Mouse (Mus musculus) heart, embryonic 12.5 days (tissue): ENCODE data around the gene Bod1. TPM values are rescaled to one million over a fixed set of nuclear protein-coding genes. Genes with fewer than 3 reads are reported as not detected.
A peak's percentile ranks its signal among the peaks of the same experiment; 100 is the strongest.

Experiments used
- ATAC-seq: fragments of 200-750 bp; cut with Nextera tagmentation; 2 replicates; pipeline ENCODE4 v1.8.0; 2017; ENCODE audit warnings: moderate TSS enrichment, moderate library complexity; ENCODE audit not compliant: insufficient number of reproducible peaks, low FRiP score
- H3K27ac ChIP-seq: fragments of 300-500 bp; sonication (generic); 2 replicates; pipeline ENCODE4 v1.5.1; 2016; ENCODE audit warnings: mild to moderate bottlenecking, moderate library complexity; ENCODE audit not compliant: poor library complexity, severe bottlenecking
- H3K27me3 ChIP-seq: fragments of 300-500 bp; sonication (generic); replicated peaks from 2 replicates; pipeline ENCODE4 v1.6.1; 2016; ENCODE audit warnings: mild to moderate bottlenecking, moderate library complexity
- H3K36me3 ChIP-seq: fragments of 300-500 bp; sonication (generic); 2 replicates; pipeline ENCODE4 v1.6.1; 2016; ENCODE audit warnings: mild to moderate bottlenecking, moderate library complexity
- H3K4me1 ChIP-seq: fragments of 300-500 bp; sonication (generic); replicated peaks from 2 replicates; pipeline ENCODE4 v1.6.1; 2016; ENCODE audit warnings: mild to moderate bottlenecking
- H3K4me2 ChIP-seq: fragments of 300-500 bp; sonication (generic); 2 replicates; pipeline ENCODE4 v1.6.1; 2016; ENCODE audit warnings: mild to moderate bottlenecking, moderate library complexity
- H3K4me3 ChIP-seq: fragments of 300-500 bp; sonication (generic); 2 replicates; pipeline ENCODE4 v1.5.1; 2016; ENCODE audit warnings: mild to moderate bottlenecking
- H3K9ac ChIP-seq: fragments of 300-500 bp; sonication (generic); 2 replicates; pipeline ENCODE4 v1.6.1; 2016; ENCODE audit warnings: mild to moderate bottlenecking, moderate library complexity
- H3K9me3 ChIP-seq: fragments of 300-500 bp; sonication (generic); replicated peaks from 2 replicates; pipeline ENCODE4 v1.6.1; 2016; ENCODE audit warnings: mild to moderate bottlenecking, moderate library complexity
- WGBS: fragments of 180-500 bp; shearing (Covaris S2); methylation state at CpG from one replicate; pipeline ENCODE4 v1.1.7; 2016; 5-methylcytosine and 5-hydroxymethylcytosine counted together
- polyA plus RNA-seq: library from polyadenylated mRNA; unstranded; fragments of >200 nt; fragmentation: Nextera tagmentation; extraction: Ambion mirVana; gene quantifications from 2 replicates; pipeline ENCODE4 v1.2.1, GENCODE M21; 2016

Gene Bod1
- 78.3 and 79.8 TPM in 2 replicates for polyA plus RNA-seq

- ATAC-seq = peak; percentile 93
- Histone ChIP-seq H3K4me2 (peak within 1 kb of the TSS; percentile 79), H3K9ac (peak within 1 kb of the TSS; percentile 99), H3K27ac (peak within 1 kb of the TSS; percentile 58; the same call in 1 of the 2 replicates), H3K27me3 (no peaks in the 10 kb centered on the region), H3K4me3 (peak within 1 kb of the TSS; percentile 99), H3K9me3 (no peaks in the 10 kb centered on the region), H3K4me1 (peaks cover 11% of the 10 kb centered on the region), H3K36me3 (peaks cover 29% of the 10 kb centered on the region)
- WGBS = 2% methylated on average over 76 of the region's 76 CpGs
Measured at GRCm38 (mm10) chr11:31671354-31672169, at the start of gene Bod1. TSS of gene Bod1 (minus strand) at chr11:31671885.

GRCm38 (mm10) chr11:31719090-31719489 lies 47.4 kb upstream of the Bod1 start:
- Histone ChIP-seq H3K27ac (no peak overlapping the region), H3K36me3 (no peaks in the 10 kb centered on the region), H3K9ac (no peak overlapping the region), H3K27me3 (no peaks in the 10 kb centered on the region), H3K4me2 (no peak overlapping the region), H3K4me3 (no peak overlapping the region), H3K9me3 (no peaks in the 10 kb centered on the region), H3K4me1 (peaks cover 34% of the 10 kb centered on the region)
- ATAC-seq = no peak
- WGBS = 80% methylated on average over 4 of the region's 4 CpGs

GRCm38 (mm10) chr11:31717926-31718735 lies 46.4 kb upstream of the Bod1 start:
- no peak overlapping the region for H3K9ac ChIP-seq
- WGBS = 27% methylated on average over 4 of the region's 4 CpGs
- ATAC-seq = no peak
- H3K27me3 ChIP-seq = no peaks in the 10 kb centered on the region
- H3K4me1 ChIP-seq = peaks cover 43% of the 10 kb centered on the region
- peak overlapping the region; percentile 1; the same call in 1 of the 2 replicates for H3K4me2 ChIP-seq
- H3K9me3 ChIP-seq = no peaks in the 10 kb centered on the region
- H3K36me3 ChIP-seq = no peaks in the 10 kb centered on the region
- H3K4me3 ChIP-seq = no peak overlapping the region
- peak overlapping the region; percentile 39 for H3K27ac ChIP-seq

- Histone ChIP-seq H3K4me1 (peaks cover 39% of the 10 kb centered on the region), H3K4me2 (peak overlapping the region; percentile 1; the same call in 1 of the 2 replicates), H3K36me3 (no peaks in the 10 kb centered on the region), H3K9ac (no peak overlapping the region), H3K27ac (peak overlapping the region; percentile 78), H3K4me3 (no peak overlapping the region), H3K9me3 (no peaks in the 10 kb centered on the region), H3K27me3 (no peaks in the 10 kb centered on the region)
- 42% methylated on average over 6 of the region's 6 CpGs for WGBS
- peak; percentile 65 for ATAC-seq
Measured at GRCm38 (mm10) chr11:31713641-31714121, 42.0 kb upstream of the Bod1 start.

- peak overlapping the region; percentile 78; the same call in 1 of the 2 replicates for H3K27ac ChIP-seq
- no peak overlapping the region for H3K4me2 ChIP-seq
- whole genome bisulfite sequencing = 63% methylated on average over 8 of the region's 8 CpGs
- ATAC-seq = no peak
- H3K9ac ChIP-seq = no peak overlapping the region
- no peaks in the 10 kb centered on the region for H3K9me3 ChIP-seq
- peaks cover 34% of the 10 kb centered on the region for H3K4me1 ChIP-seq
- H3K27me3 ChIP-seq = no peaks in the 10 kb centered on the region
- H3K36me3 ChIP-seq = no peaks in the 10 kb centered on the region
- H3K4me3 ChIP-seq = no peak overlapping the region
Measured at GRCm38 (mm10) chr11:31713116-31713515, 41.4 kb upstream of the Bod1 start.

- ATAC-seq = no peak
- Histone ChIP-seq H3K27ac (no peak overlapping the region), H3K4me2 (no peak overlapping the region), H3K27me3 (no peaks in the 10 kb centered on the region), H3K4me3 (no peak overlapping the region), H3K9ac (no peak overlapping the region), H3K9me3 (0 out of 2 replicates have a peak, but pooled peaks cover 5% of the 10 kb centered on the region), H3K4me1 (peaks cover 2% of the 10 kb centered on the region; the same call in 1 of the 2 replicates), H3K36me3 (no peaks in the 10 kb centered on the region)
Measured at GRCm38 (mm10) chr11:31707771-31708170, 36.1 kb upstream of the Bod1 start.

GRCm38 (mm10) chr11:31703173-31703572 lies 31.5 kb upstream of the Bod1 start:
- Histone ChIP-seq H3K27ac (no peak overlapping the region), H3K4me3 (no peak overlapping the region), H3K4me1 (no peaks in the 10 kb centered on the region), H3K9me3 (0 out of 2 replicates have a peak, but pooled peaks cover 5% of the 10 kb centered on the region), H3K36me3 (no peaks in the 10 kb centered on the region), H3K9ac (no peak overlapping the region), H3K27me3 (no peaks in the 10 kb centered on the region), H3K4me2 (no peak overlapping the region)
- WGBS = 68% methylated on average over 8 of the region's 8 CpGs
- no peak for ATAC-seq

GRCm38 (mm10) chr11:31701901-31702300 lies 30.2 kb upstream of the Bod1 start:
- H3K4me2 ChIP-seq = no peak overlapping the region
- WGBS = 80% methylated on average over 3 of the region's 3 CpGs
- no peaks in the 10 kb centered on the region for H3K4me1 ChIP-seq
- no peaks in the 10 kb centered on the region for H3K9me3 ChIP-seq
- H3K36me3 ChIP-seq = no peaks in the 10 kb centered on the region
- no peak overlapping the region for H3K4me3 ChIP-seq
- ATAC-seq = no peak
- H3K27ac ChIP-seq = no peak overlapping the region
- H3K27me3 ChIP-seq = no peaks in the 10 kb centered on the region
- no peak overlapping the region for H3K9ac ChIP-seq

GRCm38 (mm10) chr11:31699502-31699901 lies 27.8 kb upstream of the Bod1 start:
- Histone ChIP-seq H3K9me3 (no peaks in the 10 kb centered on the region), H3K27ac (no peak overlapping the region), H3K36me3 (no peaks in the 10 kb centered on the region), H3K4me2 (no peak overlapping the region), H3K27me3 (no peaks in the 10 kb centered on the region), H3K4me1 (no peaks in the 10 kb centered on the region), H3K9ac (no peak overlapping the region), H3K4me3 (no peak overlapping the region)
- no peak for ATAC-seq
- WGBS = 45% methylated on average over 3 of the region's 3 CpGs

GRCm38 (mm10) chr11:31694801-31695200 lies 23.1 kb upstream of the Bod1 start:
- no peak for ATAC-seq
- 82% methylated on average over 4 of the region's 4 CpGs for WGBS
- Histone ChIP-seq H3K27ac (no peak overlapping the region), H3K27me3 (no peaks in the 10 kb centered on the region), H3K36me3 (no peaks in the 10 kb centered on the region), H3K4me2 (no peak overlapping the region), H3K4me3 (no peak overlapping the region), H3K9ac (no peak overlapping the region), H3K4me1 (no peaks in the 10 kb centered on the region), H3K9me3 (no peaks in the 10 kb centered on the region)

GRCm38 (mm10) chr11:31694109-31694508 lies 22.4 kb upstream of the Bod1 start:
- Histone ChIP-seq H3K4me3 (no peak overlapping the region), H3K4me2 (no peak overlapping the region), H3K9me3 (no peaks in the 10 kb centered on the region), H3K36me3 (no peaks in the 10 kb centered on the region), H3K27me3 (no peaks in the 10 kb centered on the region), H3K27ac (no peak overlapping the region), H3K9ac (no peak overlapping the region), H3K4me1 (peaks cover 4% of the 10 kb centered on the region)
- no peak for ATAC-seq
- 92% methylated on average over 1 of the region's 1 CpGs for WGBS
